Mouse (Mus musculus): ENCODE data around the gene Magi2. TPM values are rescaled to one million over a fixed set of nuclear protein-coding genes. Genes with fewer than 3 reads are reported as not detected.

Gene Magi2
- polyA plus RNA-seq, 1 experiment from 2014 or later = 1.9 TPM

- H3K9ac ChIP-seq (replicated peaks; ENCODE audit: low read depth) = no peak overlapping the region
- ATAC-seq (no peak), DNase-seq (ENCODE audit: low spot score) (no peak)
- no peaks in the 10 kb centered on the region for H3K4me1 ChIP-seq (ENCODE audit: insufficient read depth, low read depth, low read length)
- H3K36me3 ChIP-seq (ENCODE audit: insufficient read depth, low read length) = no peaks in the 10 kb centered on the region
- no peak overlapping the region for H3K27ac ChIP-seq (ENCODE audit: low read length)
- no peaks in the 10 kb centered on the region for H3K27me3 ChIP-seq (replicated peaks; ENCODE audit: insufficient read depth, low read length)
- 74% methylated on average over 2 of the region's 2 CpGs for WGBS
- no peaks in the 10 kb centered on the region for H3K9me3 ChIP-seq (ENCODE audit: low read length)
- H3K4me2 ChIP-seq (replicated peaks; ENCODE audit: low read depth, low read length) = no peak overlapping the region
- H3K4me3 ChIP-seq (ENCODE audit: low read depth, low read length) = no peak overlapping the region
- no peak for TF ChIP-seq EP300 (IDR thresholded peaks at IDR 0.05)
- no peak for TF ChIP-seq CTCF (IDR thresholded peaks at IDR 0.05)
These were observed 1098.5 kb downstream of the Magi2 start for GRCm38 (mm10) chr5:20325290-20325689.

GRCm38 (mm10) chr5:20328901-20329300, 1102.1 kb downstream of the Magi2 start:
- Histone ChIP-seq H3K27me3 (replicated peaks; ENCODE audit: insufficient read depth, low read length) (no peaks in the 10 kb centered on the region), H3K36me3 (ENCODE audit: insufficient read depth, low read length) (no peaks in the 10 kb centered on the region), H3K9me3 (ENCODE audit: low read length) (no peaks in the 10 kb centered on the region), H3K4me1 (ENCODE audit: insufficient read depth, low read depth, low read length) (no peaks in the 10 kb centered on the region), H3K9ac (replicated peaks; ENCODE audit: low read depth) (no peak overlapping the region), H3K4me2 (replicated peaks; ENCODE audit: low read depth, low read length) (no peak overlapping the region), H3K4me3 (ENCODE audit: low read depth, low read length) (no peak overlapping the region), H3K27ac (ENCODE audit: low read length) (no peak overlapping the region)
- no peak for TF ChIP-seq EP300 (IDR thresholded peaks at IDR 0.05)
- no peak for TF ChIP-seq CTCF (IDR thresholded peaks at IDR 0.05)
- DNase-seq (ENCODE audit: low spot score) (no peak), ATAC-seq (no peak)
- WGBS = 41% methylated on average over 1 of the region's 1 CpGs

GRCm38 (mm10) chr5:20330025-20330424, 1103.2 kb downstream of the Magi2 start:
- H3K27me3 ChIP-seq (replicated peaks; ENCODE audit: insufficient read depth, low read length) = no peaks in the 10 kb centered on the region
- no peak overlapping the region for H3K9ac ChIP-seq (replicated peaks; ENCODE audit: low read depth)
- TF ChIP-seq EP300 (IDR thresholded peaks at IDR 0.05) (no peak), CTCF (IDR thresholded peaks at IDR 0.05) (no peak)
- ATAC-seq (no peak), DNase-seq (ENCODE audit: low spot score) (no peak)
- no peaks in the 10 kb centered on the region for H3K9me3 ChIP-seq (ENCODE audit: low read length)
- no peak overlapping the region for H3K27ac ChIP-seq (ENCODE audit: low read length)
- H3K4me3 ChIP-seq (ENCODE audit: low read depth, low read length) = no peak overlapping the region
- no peaks in the 10 kb centered on the region for H3K36me3 ChIP-seq (ENCODE audit: insufficient read depth, low read length)
- no peak overlapping the region for H3K4me2 ChIP-seq (replicated peaks; ENCODE audit: low read depth, low read length)
- no peaks in the 10 kb centered on the region for H3K4me1 ChIP-seq (ENCODE audit: insufficient read depth, low read depth, low read length)
- WGBS = 69% methylated on average over 3 of the region's 3 CpGs

- Histone ChIP-seq H3K27ac (ENCODE audit: low read length) (no peak overlapping the region), H3K4me3 (ENCODE audit: low read depth, low read length) (no peak overlapping the region), H3K9me3 (ENCODE audit: low read length) (no peaks in the 10 kb centered on the region), H3K36me3 (ENCODE audit: insufficient read depth, low read length) (no peaks in the 10 kb centered on the region), H3K27me3 (replicated peaks; ENCODE audit: insufficient read depth, low read length) (no peaks in the 10 kb centered on the region), H3K4me1 (ENCODE audit: insufficient read depth, low read depth, low read length) (no peaks in the 10 kb centered on the region), H3K4me2 (replicated peaks; ENCODE audit: low read depth, low read length) (no peak overlapping the region), H3K9ac (replicated peaks; ENCODE audit: low read depth) (no peak overlapping the region)
- ATAC-seq (no peak), DNase-seq (ENCODE audit: low spot score) (no peak)
- TF ChIP-seq EP300 (IDR thresholded peaks at IDR 0.05) (no peak), CTCF (IDR thresholded peaks at IDR 0.05) (no peak)
- WGBS = 64% methylated on average over 4 of the region's 4 CpGs
These were observed 1105.7 kb downstream of the Magi2 start for GRCm38 (mm10) chr5:20332574-20332973.

GRCm38 (mm10) chr5:20334549-20334948, 1107.7 kb downstream of the Magi2 start:
- TF ChIP-seq CTCF (IDR thresholded peaks at IDR 0.05) (no peak), EP300 (IDR thresholded peaks at IDR 0.05) (no peak)
- Histone ChIP-seq H3K9me3 (ENCODE audit: low read length) (no peaks in the 10 kb centered on the region), H3K9ac (replicated peaks; ENCODE audit: low read depth) (no peak overlapping the region), H3K27ac (ENCODE audit: low read length) (no peak overlapping the region), H3K4me1 (ENCODE audit: insufficient read depth, low read depth, low read length) (no peaks in the 10 kb centered on the region), H3K36me3 (ENCODE audit: insufficient read depth, low read length) (no peaks in the 10 kb centered on the region), H3K4me3 (ENCODE audit: low read depth, low read length) (no peak overlapping the region), H3K4me2 (replicated peaks; ENCODE audit: low read depth, low read length) (no peak overlapping the region), H3K27me3 (replicated peaks; ENCODE audit: insufficient read depth, low read length) (no peaks in the 10 kb centered on the region)
- DNase-seq (ENCODE audit: low spot score) (peak; percentile 40), ATAC-seq (peak; percentile 63)

GRCm38 (mm10) chr5:20352941-20353340, 1126.1 kb downstream of the Magi2 start:
- H3K4me3 ChIP-seq (ENCODE audit: low read depth, low read length) = no peak overlapping the region
- no peak for TF ChIP-seq CTCF (IDR thresholded peaks at IDR 0.05)
- TF ChIP-seq EP300 (IDR thresholded peaks at IDR 0.05) = no peak
- H3K4me1 ChIP-seq (ENCODE audit: insufficient read depth, low read depth, low read length) = no peaks in the 10 kb centered on the region
- no peak for DNase-seq (ENCODE audit: low spot score)
- no peak overlapping the region for H3K4me2 ChIP-seq (replicated peaks; ENCODE audit: low read depth, low read length)
- H3K27me3 ChIP-seq (replicated peaks; ENCODE audit: insufficient read depth, low read length) = no peaks in the 10 kb centered on the region
- H3K27ac ChIP-seq (ENCODE audit: low read length) = no peak overlapping the region
- no peaks in the 10 kb centered on the region for H3K36me3 ChIP-seq (ENCODE audit: insufficient read depth, low read length)
- H3K9ac ChIP-seq (replicated peaks; ENCODE audit: low read depth) = no peak overlapping the region
- H3K9me3 ChIP-seq (ENCODE audit: low read length) = no peaks in the 10 kb centered on the region
- no peak for ATAC-seq
- 85% methylated on average over 8 of the region's 8 CpGs for WGBS

- Histone ChIP-seq H3K4me1 (ENCODE audit: insufficient read depth, low read depth, low read length) (no peaks in the 10 kb centered on the region), H3K4me2 (replicated peaks; ENCODE audit: low read depth, low read length) (no peak overlapping the region), H3K36me3 (ENCODE audit: insufficient read depth, low read length) (no peaks in the 10 kb centered on the region), H3K27ac (ENCODE audit: low read length) (no peak overlapping the region), H3K9ac (replicated peaks; ENCODE audit: low read depth) (no peak overlapping the region), H3K27me3 (replicated peaks; ENCODE audit: insufficient read depth, low read length) (no peaks in the 10 kb centered on the region), H3K4me3 (ENCODE audit: low read depth, low read length) (no peak overlapping the region), H3K9me3 (ENCODE audit: low read length) (no peaks in the 10 kb centered on the region)
- DNase-seq (ENCODE audit: low spot score) = no peak
- no peak for ATAC-seq
- 58% methylated on average over 5 of the region's 5 CpGs for WGBS
- TF ChIP-seq CTCF (IDR thresholded peaks at IDR 0.05) = no peak
- TF ChIP-seq EP300 (IDR thresholded peaks at IDR 0.05) = no peak
These were observed 1131.6 kb downstream of the Magi2 start for GRCm38 (mm10) chr5:20358437-20358836.

All from lung, postnatal 0 days (tissue).